Mouse (Mus musculus) kidney, postnatal 0 days (tissue): ENCODE measurements at regions not wholly inside any gene's neighbourhood (a gene's known extent, or its start where the extent isn't known, plus 50 kb on each side); places are given as distances from the start of the nearest gene placed in this dataset.
"Not testable (repeated sequence)": the region's sequence is repeated elsewhere in the genome, so short reads cannot be mapped to it uniquely, and the experiment has no call there.

Experiments used
- ATAC-seq: fragments of 200-750 bp; cut with Nextera tagmentation; replicated peaks from 2 replicates; pipeline ENCODE4 v1.8.0; 2017; ENCODE audit warnings: low read depth, moderate number of reproducible peaks, moderate TSS enrichment, moderate library complexity; ENCODE audit not compliant: low FRiP score
- DNase-seq: peaks from one replicate; pipeline ENCODE4 v3.0.0-alpha.2; 2016; ENCODE audit warnings: low spot score
- H3K27ac ChIP-seq: fragments of 300-500 bp; sonication (generic); 2 replicates; pipeline ENCODE4 v1.5.1; 2014; ENCODE audit warnings: mild to moderate bottlenecking
- H3K27me3 ChIP-seq: fragments of 300-500 bp; sonication (generic); 2 replicates; pipeline ENCODE4 v1.6.1; 2014; ENCODE audit warnings: low read length, mixed read lengths; ENCODE audit not compliant: insufficient read depth
- H3K36me3 ChIP-seq: fragments of 300-500 bp; sonication (generic); 2 replicates; pipeline ENCODE4 v1.6.1; 2014; ENCODE audit warnings: low read length, mixed read lengths; ENCODE audit not compliant: insufficient read depth
- H3K4me1 ChIP-seq: fragments of 300-500 bp; sonication (generic); replicated peaks from 2 replicates; pipeline ENCODE4 v1.6.1; 2014; ENCODE audit warnings: antibody characterized with exemption, low read length, mixed read lengths; ENCODE audit not compliant: insufficient read depth
- H3K4me2 ChIP-seq: fragments of 300-500 bp; sonication (generic); 2 replicates; pipeline ENCODE4 v1.6.1; 2014; ENCODE audit warnings: mild to moderate bottlenecking, low read length, moderate library complexity, mixed read lengths
- H3K4me3 ChIP-seq: fragments of 300-500 bp; sonication (generic); replicated peaks from 2 replicates; pipeline ENCODE4 v1.5.1; 2014; ENCODE audit warnings: low read depth, low read length
- H3K9ac ChIP-seq: fragments of 300-500 bp; sonication (generic); 2 replicates; pipeline ENCODE4 v1.6.1; 2014; ENCODE audit warnings: low read depth, low read length
- H3K9me3 ChIP-seq: fragments of 300-500 bp; sonication (generic); replicated peaks from 2 replicates; pipeline ENCODE4 v1.6.1; 2016; ENCODE audit warnings: low read length, inconsistent platforms, mixed read lengths
- CTCF ChIP-seq: IDR thresholded peaks from 2 replicates; pipeline ENCODE4 v1.5.1; 2016; ENCODE audit warnings: antibody characterized with exemption, low read depth, mild to moderate bottlenecking, moderate library complexity
- WGBS: fragments of 180-500 bp; shearing (Covaris S2); extraction: QIAGEN DNeasy Blood & Tissue Kit; methylation state at CpG from one replicate; pipeline ENCODE4 v1.1.7; 2014; 5-methylcytosine and 5-hydroxymethylcytosine counted together

GRCm38 (mm10) chr15:52458782-52459181 lies 1425.9 kb upstream of the Gm7489 start:
- ATAC-seq (peak; percentile 86), DNase-seq (peak; percentile 89)
- H3K27ac ChIP-seq: no peak overlapping the region
- no peaks in the 10 kb centered on the region for H3K27me3 ChIP-seq
- no peaks in the 10 kb centered on the region for H3K36me3 ChIP-seq
- no peaks in the 10 kb centered on the region for H3K9me3 ChIP-seq
- H3K9ac ChIP-seq: no peak overlapping the region
- TF ChIP-seq CTCF: peak; percentile 94
- H3K4me2 ChIP-seq: no peak overlapping the region
- no peaks in the 10 kb centered on the region for H3K4me1 ChIP-seq
- H3K4me3 ChIP-seq: no peak overlapping the region
- WGBS: 0% methylated on average over 3 of the region's 3 CpGs

- no peak overlapping the region for H3K4me2 ChIP-seq
- no peak for ATAC-seq
- H3K9ac ChIP-seq: no peak overlapping the region
- WGBS: 45% methylated on average over 1 of the region's 1 CpGs
- H3K27me3 ChIP-seq: no peaks in the 10 kb centered on the region
- no peaks in the 10 kb centered on the region for H3K36me3 ChIP-seq
- no peak for DNase-seq
- H3K9me3 ChIP-seq: no peaks in the 10 kb centered on the region
- no peak overlapping the region for H3K27ac ChIP-seq
- H3K4me1 ChIP-seq: no peaks in the 10 kb centered on the region
- TF ChIP-seq CTCF: no peak
- no peak overlapping the region for H3K4me3 ChIP-seq
Measured at GRCm38 (mm10) chr15:52459315-52459714, 1425.4 kb upstream of the Gm7489 start.

- TF ChIP-seq CTCF: no peak
- WGBS: 16% methylated on average over 8 of the region's 8 CpGs
Measured at GRCm38 (mm10) chr15:52464226-52465138, 1420.2 kb upstream of the Gm7489 start.

GRCm38 (mm10) chr15:52478124-52478523 lies 1406.6 kb upstream of the Gm7489 start:
- H3K9me3 ChIP-seq, H3K4me1 ChIP-seq, H3K4me3 ChIP-seq, H3K4me2 ChIP-seq, H3K36me3 ChIP-seq, DNase-seq, H3K9ac ChIP-seq, ATAC-seq, H3K27me3 ChIP-seq, H3K27ac ChIP-seq: not testable (repeated sequence)
- WGBS: 95% methylated on average over 14 of the region's 20 CpGs

More at GRCm38 (mm10) chr15:52464226-52465138, 1420.2 kb upstream of the Gm7489 start:
- Histone ChIP-seq H3K4me3 (no peak overlapping the region), H3K27ac (no peak overlapping the region), H3K36me3 (no peaks in the 10 kb centered on the region), H3K9me3 (no peaks in the 10 kb centered on the region), H3K9ac (no peak overlapping the region), H3K27me3 (no peaks in the 10 kb centered on the region), H3K4me2 (no peak overlapping the region), H3K4me1 (no peaks in the 10 kb centered on the region)
- DNase-seq (peak; percentile 17), ATAC-seq (no peak)

GRCm38 (mm10) chr15:52480834-52481233 lies 1403.9 kb upstream of the Gm7489 start:
- Histone ChIP-seq H3K9me3 (no peaks in the 10 kb centered on the region), H3K4me1 (no peaks in the 10 kb centered on the region), H3K4me2 (no peak overlapping the region), H3K27ac (no peak overlapping the region), H3K36me3 (no peaks in the 10 kb centered on the region), H3K4me3 (no peak overlapping the region), H3K9ac (no peak overlapping the region), H3K27me3 (no peaks in the 10 kb centered on the region)
- ATAC-seq: peak; percentile 65; the same call in 1 of the 2 replicates
- TF ChIP-seq CTCF: no peak
- peak; percentile 52 for DNase-seq
- WGBS: 15% methylated on average over 3 of the region's 3 CpGs

GRCm38 (mm10) chr15:52483598-52484165 lies 1401.0 kb upstream of the Gm7489 start:
- H3K4me3 ChIP-seq: no peak overlapping the region
- DNase-seq: peak; percentile 51
- no peak overlapping the region for H3K27ac ChIP-seq
- no peak overlapping the region for H3K9ac ChIP-seq
- no peak for TF ChIP-seq CTCF
- H3K27me3 ChIP-seq: no peaks in the 10 kb centered on the region
- H3K4me2 ChIP-seq: no peak overlapping the region
- H3K4me1 ChIP-seq: no peaks in the 10 kb centered on the region
- no peaks in the 10 kb centered on the region for H3K9me3 ChIP-seq
- 46% methylated on average over 5 of the region's 5 CpGs for WGBS
- H3K36me3 ChIP-seq: no peaks in the 10 kb centered on the region
- no peak for ATAC-seq
